Mouse (Mus musculus) thymus, adult 18-20 months (tissue): Measurements from ENCODE around the gene Paqr7.
A peak's percentile ranks its signal among the peaks of the same experiment; 100 is the strongest.

Experiments
- DNase-seq, 2 experiments: peaks; one replicate each; pipeline ENCODE4 v3.0.0; 2022; ENCODE audit warnings: mixed read lengths in 2 of 2

Paqr7 gene

DNA sequence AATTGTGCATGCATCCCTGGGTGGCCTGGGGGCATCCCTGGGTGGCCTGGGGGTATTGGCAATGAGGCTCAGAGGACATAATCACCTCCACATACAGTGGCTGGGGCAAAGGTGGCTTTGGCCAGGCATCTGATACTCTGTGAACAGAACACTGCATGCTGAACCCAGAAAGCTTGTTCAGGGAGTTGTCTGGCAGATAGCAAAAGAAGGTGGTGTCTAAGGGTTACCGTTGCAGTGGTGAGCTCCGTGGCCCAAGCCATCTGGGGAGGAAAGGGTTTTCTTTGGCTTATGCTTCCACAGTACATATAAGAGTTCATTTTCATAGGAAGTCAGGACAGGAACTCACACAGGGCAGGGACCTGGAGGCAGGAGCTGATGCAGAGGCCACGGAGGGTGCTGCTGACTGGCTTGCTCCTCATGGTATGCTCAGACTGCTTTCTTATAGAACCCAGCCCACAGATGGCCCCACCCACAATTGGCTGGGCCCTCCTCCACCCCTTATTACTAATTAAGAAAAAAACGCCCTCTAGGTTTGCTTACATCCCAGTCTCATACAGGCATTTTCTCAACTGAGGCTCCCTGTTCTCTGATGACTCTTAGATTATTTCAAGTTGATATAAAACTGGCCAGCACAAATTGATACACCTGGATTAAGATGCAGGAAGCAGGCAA is 7.3 kb downstream of the Paqr7 start:
- DNase-seq: no peak

DNA sequence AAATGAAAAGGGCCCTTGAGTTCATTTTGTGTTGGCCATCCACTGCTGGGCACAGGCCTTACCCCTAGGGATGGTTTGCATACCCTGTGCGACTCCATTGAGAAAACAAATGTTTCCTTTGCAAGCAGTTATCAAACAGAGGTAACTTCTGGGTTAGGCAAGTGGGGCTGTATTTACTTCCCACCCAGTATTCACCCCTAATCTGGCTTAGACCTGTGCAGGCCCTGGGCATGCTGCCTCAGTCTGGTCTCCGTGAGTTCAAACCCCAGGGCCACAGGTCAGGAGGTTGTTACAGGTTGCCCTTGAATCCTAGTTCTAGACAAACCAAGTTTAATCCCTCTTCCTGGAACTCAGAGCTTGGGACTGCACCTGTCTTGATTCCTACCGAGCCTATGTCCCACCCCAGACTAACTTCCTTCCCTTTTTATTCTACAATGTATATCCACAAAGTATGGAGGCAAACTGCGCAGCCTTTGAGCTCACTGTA is 8.8 kb downstream of the Paqr7 start:
- no peak for DNase-seq

- DNase-seq: no peak
These were observed 9.6 kb downstream of the Paqr7 start for GRCm38 (mm10) chr4:134505966-134506594.

DNA sequence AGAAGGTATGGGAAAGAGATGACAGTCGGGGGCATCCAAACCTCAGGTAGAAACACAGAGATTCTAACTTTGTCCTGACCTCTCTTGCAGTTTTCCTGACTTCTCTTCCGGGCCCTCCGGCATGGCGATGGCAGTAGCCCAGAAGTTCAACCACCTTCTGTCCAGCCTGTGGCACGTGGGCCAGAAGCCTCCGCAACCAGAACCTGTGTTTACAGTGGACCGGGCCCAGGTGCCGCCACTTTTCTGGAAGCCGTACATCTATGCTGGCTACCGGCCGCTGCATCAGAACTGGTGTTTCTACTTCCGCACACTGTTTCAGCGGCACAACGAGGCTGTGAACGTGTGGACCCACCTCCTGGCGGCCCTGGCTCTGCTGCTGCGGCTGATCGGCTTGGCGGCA is 10.2 kb downstream of the Paqr7 start:
- no peak for DNase-seq

- DNase-seq: no peak
These were observed 13.9 kb downstream of the Paqr7 start for GRCm38 (mm10) chr4:134510396-134510795.

- DNase-seq: peak; percentile 70 to 73
These were observed 14.4 kb downstream of the Paqr7 start, which contains the start of gene Aunip for GRCm38 (mm10) chr4:134510845-134511411. Aunip (plus strand) TSS chr4:134510999.

- no peak for DNase-seq
These were observed 15.2 kb downstream of the Paqr7 start for GRCm38 (mm10) chr4:134511730-134512129.

DNA sequence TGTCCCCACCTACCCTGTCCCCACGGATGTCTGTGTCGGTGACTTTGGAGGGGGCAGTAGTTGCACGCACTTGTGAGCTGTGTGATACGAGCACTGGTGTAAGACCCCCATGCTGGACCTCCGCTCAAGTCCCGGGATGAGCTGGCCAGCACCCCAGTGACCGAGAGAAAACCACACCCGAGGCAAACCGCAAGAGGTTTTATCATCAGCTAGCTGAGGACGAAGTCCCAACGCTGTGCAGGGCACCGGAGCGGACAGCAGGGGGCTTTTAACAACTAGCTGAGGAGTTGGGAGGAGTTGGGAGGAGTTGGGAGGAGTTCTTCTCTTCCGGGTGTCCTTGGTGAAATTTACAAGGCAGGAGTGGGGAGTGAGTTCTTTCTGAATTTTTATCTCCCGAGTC is 16.3 kb downstream of the Paqr7 start:
- no peak for DNase-seq

GRCm38 (mm10) chr4:134514309-134514930 is 17.9 kb downstream of the Paqr7 start:
- DNase-seq: no peak

DNA sequence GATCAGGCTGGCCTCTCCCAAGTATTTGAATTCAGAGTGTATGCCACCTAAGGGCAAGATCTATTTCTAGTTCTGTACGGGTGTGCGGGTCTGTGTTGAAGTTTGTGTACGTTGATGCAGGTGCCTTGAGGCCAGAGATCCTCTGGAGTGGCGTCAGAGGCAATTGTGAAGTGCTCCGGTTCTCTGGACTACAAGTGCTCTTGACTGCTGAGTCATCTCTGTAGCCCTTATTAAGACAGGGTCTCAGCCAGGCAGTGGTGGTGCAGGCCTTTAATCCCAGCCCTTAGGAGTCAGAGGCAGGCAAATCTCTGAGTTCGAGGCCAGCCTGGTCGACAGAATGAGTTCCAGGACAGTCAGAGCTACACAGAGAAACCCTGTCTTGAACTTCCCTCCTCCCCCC is 19.1 kb downstream of the Paqr7 start:
- no peak for DNase-seq

DNA sequence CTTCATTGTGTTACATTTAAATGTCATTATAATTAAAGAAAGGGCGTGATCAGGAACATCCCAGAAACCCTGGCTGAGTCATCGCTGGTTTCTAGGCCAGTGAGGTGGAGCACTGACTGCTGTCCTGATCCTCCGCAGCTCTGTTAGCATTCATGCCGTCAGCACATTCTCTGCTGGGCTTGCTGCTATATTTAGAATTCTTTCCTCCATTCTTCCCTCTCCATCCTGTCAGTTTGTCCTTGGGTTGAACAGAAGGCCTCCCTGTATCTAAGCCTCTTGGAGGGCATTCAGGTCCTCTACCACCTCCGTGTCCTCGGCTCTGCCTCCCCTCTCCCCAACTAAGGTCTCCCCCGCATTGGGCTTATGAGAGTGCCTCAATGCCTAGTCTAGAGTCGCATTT is 20.5 kb downstream of the Paqr7 start:
- no peak for DNase-seq

DNA sequence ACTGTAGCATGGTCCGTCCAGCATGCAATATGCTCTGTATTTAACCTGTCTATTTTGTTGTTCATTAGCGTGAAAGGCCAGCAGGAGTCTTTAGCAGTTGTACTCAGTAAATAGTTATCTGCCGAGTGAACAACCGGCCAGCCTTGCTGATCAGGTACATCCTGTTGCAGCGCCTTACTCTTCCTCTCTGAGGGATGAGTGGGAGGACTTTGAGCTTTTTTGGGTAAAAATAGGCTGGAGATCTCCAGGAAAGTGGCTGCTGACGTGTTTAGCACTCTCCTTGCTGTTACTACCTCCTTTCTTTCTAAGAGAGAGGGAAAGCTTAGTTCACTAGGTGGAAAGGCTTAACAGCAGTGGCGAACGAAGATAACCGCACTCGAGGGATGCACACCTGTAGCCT is 21.2 kb downstream of the Paqr7 start:
- DNase-seq: no peak

DNA sequence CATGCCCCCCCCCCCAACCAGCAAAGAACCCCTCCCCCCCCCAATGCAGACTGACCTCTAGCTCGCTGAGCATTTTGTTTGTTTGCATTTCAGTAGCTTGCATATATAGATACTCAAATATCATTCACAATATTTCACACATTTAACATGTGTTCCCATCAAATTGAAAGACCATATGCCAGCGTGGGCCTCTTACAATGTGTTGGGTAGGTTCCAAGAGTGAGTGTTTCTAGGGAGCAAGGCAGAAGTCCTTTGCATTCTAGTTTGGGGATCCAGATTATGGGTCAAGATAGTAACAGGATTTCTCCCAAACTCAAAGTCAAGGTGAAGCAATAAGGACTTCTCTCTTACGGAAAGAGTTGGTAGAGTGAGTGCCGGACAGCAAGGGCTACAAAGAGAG is 22.0 kb downstream of the Paqr7 start:
- DNase-seq: no peak

DNA sequence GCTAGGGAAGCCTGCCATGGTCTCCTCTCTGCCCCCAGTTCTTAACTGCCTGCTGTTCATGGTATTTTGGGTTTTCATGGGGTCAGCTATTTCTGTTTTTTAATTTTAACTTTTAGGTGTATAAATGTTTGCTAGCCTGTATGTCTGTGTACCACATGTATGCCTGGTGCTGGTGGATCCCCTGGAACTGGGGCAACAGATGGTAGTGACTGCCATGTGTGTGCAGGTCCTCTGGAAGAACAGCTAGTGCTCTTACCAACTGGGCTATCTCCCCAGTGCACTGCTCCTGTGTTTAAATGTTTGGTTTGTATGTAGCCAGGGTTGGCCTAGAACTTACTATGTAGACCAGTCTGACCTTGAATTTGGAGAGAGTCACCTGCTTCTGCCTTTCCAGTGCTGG is 22.8 kb downstream of the Paqr7 start:
- DNase-seq: no peak

GRCm38 (mm10) chr4:134523447-134523846 is 26.9 kb downstream of the Paqr7 start:
- no peak for DNase-seq

DNA sequence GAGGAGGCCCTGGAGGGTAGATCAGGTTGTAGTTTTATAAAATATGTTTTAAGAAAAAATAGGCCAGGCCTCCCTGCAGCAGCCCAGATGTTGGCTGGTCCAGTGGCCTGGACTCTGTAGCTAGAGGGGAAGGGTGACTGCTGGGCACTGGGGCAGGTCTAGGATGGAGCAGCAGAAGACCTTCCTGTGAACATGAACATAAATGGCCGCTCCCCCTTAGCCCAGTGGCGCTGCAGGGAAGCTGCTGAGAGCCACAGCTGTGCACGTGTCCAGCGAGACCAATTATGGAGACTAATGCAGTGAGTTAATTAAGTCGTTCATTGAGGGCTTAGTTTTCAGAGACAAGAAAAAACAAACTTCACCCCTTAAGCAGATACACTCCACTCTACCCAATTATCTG is 29.3 kb downstream of the Paqr7 start:
- DNase-seq: no peak

GRCm38 (mm10) chr4:134526220-134526619 is 29.7 kb downstream of the Paqr7 start:
- DNase-seq: no peak

DNA sequence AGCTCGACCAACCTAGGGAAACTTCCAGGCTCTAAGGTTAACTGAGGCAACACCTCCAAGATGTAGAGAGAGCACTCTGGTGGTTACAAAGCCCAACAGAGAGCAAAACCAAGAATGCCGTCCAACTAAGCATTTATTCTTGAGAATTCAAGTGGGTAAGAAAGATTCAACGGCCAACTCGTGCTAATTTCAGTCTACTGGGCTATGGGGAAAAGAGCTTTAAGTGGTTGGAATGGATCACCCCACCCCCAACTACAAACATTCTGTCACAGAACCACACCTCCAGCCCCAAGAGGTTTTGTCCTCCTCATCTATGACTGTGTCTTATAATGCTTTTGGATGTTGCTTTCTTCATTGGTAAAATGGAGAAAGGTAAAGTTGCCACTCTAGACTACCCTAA is 36.4 kb downstream of the Paqr7 start:
- DNase-seq: no peak

- DNase-seq: no peak
These were observed 36.9 kb downstream of the Paqr7 start for GRCm38 (mm10) chr4:134533421-134533820.

DNA sequence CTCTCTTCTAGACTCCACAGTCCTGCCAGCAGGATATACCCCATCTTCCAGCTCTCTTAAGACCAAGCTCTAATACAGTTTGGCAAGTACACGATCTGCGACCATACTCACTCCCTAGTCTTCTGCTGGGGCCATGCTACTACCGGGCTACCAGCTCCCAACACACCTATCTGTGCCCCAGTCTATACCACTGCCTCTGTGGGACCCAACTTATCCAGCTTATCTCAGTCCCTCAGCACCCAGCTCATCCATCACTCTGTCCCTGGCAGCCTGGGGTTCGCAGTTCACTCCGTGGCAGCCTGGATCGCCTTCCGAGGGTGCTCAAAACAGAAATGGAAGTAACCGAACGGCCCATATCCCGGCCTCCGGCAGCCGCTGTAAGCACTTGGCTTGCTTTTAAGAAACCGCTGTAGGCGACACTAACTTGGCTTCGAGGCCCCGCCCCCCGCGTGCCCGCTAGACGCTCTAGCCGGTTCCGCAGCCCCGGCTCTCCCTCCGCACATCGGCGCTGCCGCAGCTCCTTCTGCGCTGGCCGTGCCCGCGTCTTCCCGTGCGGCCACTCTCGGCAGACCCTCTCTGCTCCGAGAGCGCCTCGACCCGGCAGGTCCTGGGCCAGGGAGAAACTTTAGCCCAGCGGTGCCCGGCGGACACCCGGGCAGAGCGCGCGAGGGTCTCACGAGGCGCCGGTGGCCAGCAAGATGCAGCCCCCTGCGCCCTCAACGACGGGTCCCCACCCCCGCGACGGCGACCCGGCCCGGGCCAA is 37.8 kb downstream of the Paqr7 start:
- DNase-seq: peak; percentile 66 to 69

GRCm38 (mm10) chr4:134534932-134535786 is 38.7 kb downstream of the Paqr7 start, which contains the start of gene Mtfr1l:
Mtfr1l (minus strand) TSS chr4:134535387.
- peak; percentile 96 to 97 for DNase-seq

GRCm38 (mm10) chr4:134535787-134536151 is 39.3 kb downstream of the Paqr7 start:
- no peak for DNase-seq
